Mouse (Mus musculus) macrophage (primary cell): ENCODE data around the gene Mga. TPM values are rescaled to one million over a fixed set of nuclear protein-coding genes. Genes with fewer than 3 reads are reported as not detected.

Source experiments
- H3K27ac ChIP-seq: fragments of 350-480 bp; formaldehyde crosslinking; 2 replicates; pipeline ENCODE4 v1.9.0; 2021
- H3K36me3 ChIP-seq: fragments of 350-480 bp; formaldehyde crosslinking; 2 replicates; pipeline ENCODE4 v1.9.0; 2021; ENCODE audit errors: inconsistent target
- H3K4me3 ChIP-seq: fragments of 350-480 bp; formaldehyde crosslinking; 2 replicates; pipeline ENCODE4 v1.9.0; 2021; ENCODE audit errors: inconsistent target
- H3K79me2 ChIP-seq: fragments of 350-480 bp; formaldehyde crosslinking; 2 replicates; pipeline ENCODE4 v1.9.0; 2021; ENCODE audit errors: inconsistent target
- whole genome bisulfite sequencing: methylation state at CpG from one replicate; pipeline ENCODE4 v1.1.7; 2026; ENCODE audit warnings: inconsistent platforms; ENCODE audit not compliant: missing documents; 5-methylcytosine and 5-hydroxymethylcytosine counted together
- polyA plus RNA-seq: library from polyadenylated mRNA; stranded (reverse); fragments of 250-400 nt; gene quantifications from 3 replicates; pipeline ENCODE4 v1.2.4, GENCODE M21; 2018; ENCODE audit warnings: inconsistent platforms
- total RNA-seq, 78 experiments: library from RNA; depleted of rRNA; stranded (reverse); fragments of 250-400 nt; gene quantifications; 1 replicate in 9 of 78; 2 replicates in 24 of 78; 3 replicates in 43 of 78; 4 replicates in 2 of 78; pipeline ENCODE4 v1.2.4; 2018; ENCODE audit warnings: inconsistent platforms in 56 of 78

Gene Mga
- 100 to 1,000 TPM in 22 of 26 experiments, 10 to 100 TPM in 4; 75.7 to 212 (median 153) TPM for total RNA-seq (2018; cell fraction: chromatin; rRNA removed)
- total RNA-seq (2018; cell fraction: cytosol; rRNA removed): 10 to 100 TPM; 18.0 to 36.5 (median 26.6) TPM
- 100 to 1,000 TPM in 6 of 26 experiments, 10 to 100 TPM in 20; 44.3 to 131 (median 84.0) TPM for total RNA-seq (2018; cell fraction: nucleus; rRNA removed)
- polyA plus RNA-seq: 10.1 to 15.2 TPM (median 14.8 TPM) in 3 replicates

- peak within 1 kb of the TSS; percentile 73 for H3K27ac ChIP-seq
- whole genome bisulfite sequencing: 2% methylated on average over 52 of the region's 58 CpGs
- H3K4me3 ChIP-seq: peak within 1 kb of the TSS; percentile 35
- no peaks in the 10 kb centered on the region for H3K36me3 ChIP-seq
- H3K79me2 ChIP-seq: peaks cover 79% of the 10 kb centered on the region
Measured at GRCm38 (mm10) chr2:119897090-119897732, at the start of gene Mga. Mga (plus strand) TSS chr2:119897228.

- Histone ChIP-seq H3K79me2 (no peaks in the 10 kb centered on the region), H3K36me3 (no peaks in the 10 kb centered on the region), H3K4me3 (no peak overlapping the region), H3K27ac (no peak overlapping the region)
- 96% methylated on average over 4 of the region's 4 CpGs for WGBS
Measured at GRCm38 (mm10) chr2:119853811-119854210, 43.2 kb upstream of the Mga start.

- H3K79me2 ChIP-seq: no peaks in the 10 kb centered on the region
- H3K27ac ChIP-seq: no peak overlapping the region
- H3K36me3 ChIP-seq: no peaks in the 10 kb centered on the region
- WGBS: 77% methylated on average over 6 of the region's 6 CpGs
- H3K4me3 ChIP-seq: no peak overlapping the region
Measured at GRCm38 (mm10) chr2:119855310-119855850, 41.6 kb upstream of the Mga start.

- no peaks in the 10 kb centered on the region for H3K79me2 ChIP-seq
- 92% methylated on average over 2 of the region's 2 CpGs for WGBS
- no peak overlapping the region for H3K27ac ChIP-seq
- H3K4me3 ChIP-seq: no peak overlapping the region
- H3K36me3 ChIP-seq: no peaks in the 10 kb centered on the region
Measured at GRCm38 (mm10) chr2:119857341-119857740, 39.7 kb upstream of the Mga start.

- 75% methylated on average over 4 of the region's 4 CpGs for WGBS
- Histone ChIP-seq H3K36me3 (no peaks in the 10 kb centered on the region), H3K4me3 (no peak overlapping the region), H3K79me2 (no peaks in the 10 kb centered on the region), H3K27ac (no peak overlapping the region)
Measured at GRCm38 (mm10) chr2:119864484-119864883, 32.5 kb upstream of the Mga start.

GRCm38 (mm10) chr2:119872371-119873104 lies 24.5 kb upstream of the Mga start:
- Histone ChIP-seq H3K36me3 (no peaks in the 10 kb centered on the region), H3K27ac (no peak overlapping the region), H3K79me2 (peaks cover 41% of the 10 kb centered on the region), H3K4me3 (peak overlapping the region; percentile 27)
- 1% methylated on average over 70 of the region's 73 CpGs for whole genome bisulfite sequencing

GRCm38 (mm10) chr2:119873105-119873464 lies 23.9 kb upstream of the Mga start:
- 1% methylated on average over 39 of the region's 39 CpGs for WGBS
- no peaks in the 10 kb centered on the region for H3K36me3 ChIP-seq
- peaks cover 45% of the 10 kb centered on the region for H3K79me2 ChIP-seq
- H3K27ac ChIP-seq: no peak overlapping the region
- peak overlapping the region; percentile 27; the same call in 1 of the 2 replicates for H3K4me3 ChIP-seq

- Histone ChIP-seq H3K27ac (no peak overlapping the region), H3K79me2 (peaks cover 68% of the 10 kb centered on the region), H3K4me3 (no peak overlapping the region), H3K36me3 (no peaks in the 10 kb centered on the region)
Measured at GRCm38 (mm10) chr2:119875981-119876380, 21.0 kb upstream of the Mga start.

GRCm38 (mm10) chr2:119887201-119887600 lies 9.8 kb upstream of the Mga start:
- H3K79me2 ChIP-seq: peaks cover 85% of the 10 kb centered on the region
- H3K27ac ChIP-seq: no peak overlapping the region
- 95% methylated on average over 3 of the region's 3 CpGs for WGBS
- H3K4me3 ChIP-seq: no peak overlapping the region
- H3K36me3 ChIP-seq: no peaks in the 10 kb centered on the region

GRCm38 (mm10) chr2:119896553-119897089 lies 407 bp upstream of the Mga start:
- no peaks in the 10 kb centered on the region for H3K36me3 ChIP-seq
- 25% methylated on average over 19 of the region's 19 CpGs for WGBS
- H3K27ac ChIP-seq: peak overlapping the region; percentile 73
- peak overlapping the region; percentile 35; the same call in 1 of the 2 replicates for H3K4me3 ChIP-seq
- H3K79me2 ChIP-seq: peaks cover 79% of the 10 kb centered on the region

GRCm38 (mm10) chr2:119898141-119898594 lies 1.1 kb downstream of the Mga start:
- Histone ChIP-seq H3K79me2 (peaks cover 81% of the 10 kb centered on the region), H3K27ac (peak overlapping the region; percentile 73), H3K36me3 (peaks cover 8% of the 10 kb centered on the region), H3K4me3 (peak overlapping the region; percentile 35)
- WGBS: 4% methylated on average over 18 of the region's 19 CpGs

GRCm38 (mm10) chr2:119916007-119916406 lies 19.0 kb downstream of the Mga start:
- H3K27ac ChIP-seq: no peak overlapping the region
- H3K36me3 ChIP-seq: peaks cover 10% of the 10 kb centered on the region; the same call in 1 of the 2 replicates
- no peak overlapping the region for H3K4me3 ChIP-seq
- peaks cover 83% of the 10 kb centered on the region for H3K79me2 ChIP-seq

- Histone ChIP-seq H3K79me2 (peaks cover 65% of the 10 kb centered on the region), H3K36me3 (peaks cover 25% of the 10 kb centered on the region), H3K4me3 (no peak overlapping the region), H3K27ac (no peak overlapping the region)
- WGBS: 80% methylated on average over 1 of the region's 1 CpGs
Measured at GRCm38 (mm10) chr2:119917631-119918369, 20.8 kb downstream of the Mga start.

GRCm38 (mm10) chr2:119970571-119970970 lies 73.5 kb downstream of the Mga start:
- no peaks in the 10 kb centered on the region for H3K79me2 ChIP-seq
- H3K27ac ChIP-seq: no peak overlapping the region
- 22% methylated on average over 9 of the region's 9 CpGs for WGBS
- H3K4me3 ChIP-seq: no peak overlapping the region
- 0 out of 2 replicates have a peak, but pooled peaks cover 12% of the 10 kb centered on the region for H3K36me3 ChIP-seq
